Mouse (Mus musculus): ENCODE measurements at regions not wholly inside any gene's neighbourhood (a gene's known extent, or its start where the extent isn't known, plus 50 kb on each side); places are given as distances from the start of the nearest gene placed in this dataset.
"Not testable (repeated sequence)": the region's sequence is repeated elsewhere in the genome, so short reads cannot be mapped to it uniquely, and the experiment has no call there.

DNA sequence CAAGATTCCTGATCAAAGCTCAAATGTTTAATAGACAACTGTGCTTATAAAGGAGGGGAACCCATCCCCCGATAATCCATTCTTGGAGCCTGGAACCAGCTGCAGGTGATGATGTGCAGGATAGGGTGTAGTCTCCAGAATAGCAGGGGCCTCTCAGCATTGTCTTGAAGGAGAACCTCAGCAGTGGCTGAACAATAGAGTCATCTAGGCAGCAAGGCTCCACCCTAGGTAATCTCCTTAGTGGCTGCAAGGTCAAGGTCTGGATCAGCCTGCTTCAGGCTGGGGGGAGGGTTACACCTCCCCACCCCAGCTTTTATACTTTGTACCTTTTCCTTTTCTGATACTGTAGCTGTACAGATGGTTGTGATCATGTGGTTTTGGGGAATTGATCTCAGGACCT lies 116.8 kb upstream of the Mettl4 start:
- no peak for DNase-seq (ENCODE audit: low spot score in 2 of 2)

- peak; percentile 49 to 79 for DNase-seq (ENCODE audit: low spot score in 2 of 2)
Observed at GRCm38 (mm10) chr17:94864531-94865318, 114.9 kb upstream of the Mettl4 start.

GRCm38 (mm10) chr17:94854698-94855097 lies 104.9 kb upstream of the Mettl4 start:
- DNase-seq (ENCODE audit: low spot score in 2 of 2) = not testable (repeated sequence)

GRCm38 (mm10) chr17:94834446-94835117 lies 84.8 kb upstream of the Mettl4 start:
- DNase-seq (ENCODE audit: low spot score in 2 of 2) = peak; percentile 71 to 83

GRCm38 (mm10) chr17:94834067-94834445 lies 84.2 kb upstream of the Mettl4 start:
- DNase-seq (ENCODE audit: low spot score in 2 of 2) = not testable (repeated sequence)

- not testable (repeated sequence) for DNase-seq (ENCODE audit: low spot score in 2 of 2)
Observed at GRCm38 (mm10) chr17:94826415-94826814, 76.6 kb upstream of the Mettl4 start.

- DNase-seq (ENCODE audit: low spot score in 2 of 2) = no peak
Observed at GRCm38 (mm10) chr17:94808758-94809157, 58.9 kb upstream of the Mettl4 start.

All from left cerebral cortex, adult 8-10 months (tissue).